Mouse (Mus musculus): Measurements from ENCODE around the gene 1110017D15Rik. TPM values are rescaled to one million over a fixed set of nuclear protein-coding genes. Genes with fewer than 3 reads are reported as not detected.
"Not testable (repeated sequence)": the region's sequence is repeated elsewhere in the genome, so short reads cannot be mapped to it uniquely, and the experiment has no call there.

The 1110017D15Rik gene
- polyA plus RNA-seq, 1 experiment from 2014 or later: 1.2 TPM

DNA sequence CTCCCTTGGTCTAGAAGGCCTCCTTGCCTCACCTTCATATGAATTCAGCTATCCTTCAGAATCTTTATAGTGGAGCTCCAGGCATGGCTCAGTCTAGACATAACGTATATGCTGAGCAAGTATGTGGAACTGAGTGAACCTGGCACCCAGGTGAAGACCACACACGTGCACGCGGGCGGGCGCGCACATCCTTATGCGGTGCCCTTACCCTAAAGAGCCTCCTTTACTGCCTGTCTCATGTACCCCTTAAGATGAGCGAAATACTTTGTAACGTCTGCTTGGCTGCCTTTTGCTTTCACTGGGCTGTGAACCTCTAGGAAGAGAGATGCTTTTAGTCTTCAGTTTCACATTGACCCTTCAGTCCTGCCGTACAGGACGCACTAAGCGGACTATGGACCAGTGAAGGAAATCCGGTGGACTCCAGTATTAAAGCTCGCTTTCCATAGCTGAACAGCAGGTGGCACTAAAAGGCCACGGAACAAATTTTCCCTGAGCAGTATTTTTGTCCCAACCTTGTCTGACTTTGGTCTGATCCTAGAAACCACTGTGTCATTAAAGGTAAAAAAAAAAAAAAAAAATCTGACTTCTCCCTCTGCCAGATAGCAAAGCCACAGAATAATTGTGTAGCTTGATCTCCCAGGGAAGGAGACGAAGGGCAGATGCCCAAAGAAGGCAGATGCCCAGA lies 48.6 kb downstream of the 1110017D15Rik start:
- Histone ChIP-seq H3K4me2 (ENCODE audit: low read depth, low read length) (no peak overlapping the region), H3K9me3 (replicated peaks; ENCODE audit: control insufficient read depth, low read length) (no peaks in the 10 kb centered on the region), H3K27ac (ENCODE audit: low read length) (no peak overlapping the region), H3K36me3 (ENCODE audit: control insufficient read depth, insufficient read depth) (no peaks in the 10 kb centered on the region), H3K4me3 (ENCODE audit: low read length) (no peak overlapping the region), H3K4me1 (ENCODE audit: control insufficient read depth, insufficient read depth, low read length) (peaks cover 16% of the 10 kb centered on the region), H3K9ac (ENCODE audit: low read length) (no peak overlapping the region), H3K27me3 (ENCODE audit: control insufficient read depth, insufficient read depth, low read length) (no peaks in the 10 kb centered on the region)
- no peak for ATAC-seq (replicated peaks; ENCODE audit: extremely low read depth, insufficient read depth, low FRiP score)
- WGBS: 53% methylated on average over 17 of the region's 17 CpGs

DNA sequence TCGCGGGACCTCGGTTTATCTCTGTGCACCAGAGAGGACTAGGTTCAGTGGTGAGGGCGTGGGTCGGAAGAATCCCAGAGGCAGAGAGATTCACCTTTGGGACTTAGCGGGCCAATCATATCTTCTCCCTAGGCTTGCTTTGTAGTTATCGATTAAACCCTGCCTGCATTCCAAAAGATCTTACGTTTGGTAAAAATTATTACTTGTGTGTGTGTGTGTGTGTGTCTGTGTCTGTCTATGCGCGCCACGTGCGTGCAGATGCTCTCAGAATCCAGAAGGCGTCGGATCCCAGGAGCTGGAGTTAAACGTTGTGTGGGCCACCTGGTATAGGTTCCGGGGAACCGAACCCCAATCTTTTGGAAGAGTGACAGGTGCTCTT lies 51.9 kb downstream of the 1110017D15Rik start:
- peak overlapping the region; percentile 54; the same call in 1 of the 2 replicates for H3K27ac ChIP-seq (ENCODE audit: low read length)
- no peaks in the 10 kb centered on the region for H3K36me3 ChIP-seq (ENCODE audit: control insufficient read depth, insufficient read depth)
- peak overlapping the region; percentile 83 for H3K9ac ChIP-seq (ENCODE audit: low read length)
- peak overlapping the region; percentile 68 for H3K4me2 ChIP-seq (ENCODE audit: low read depth, low read length)
- H3K9me3 ChIP-seq (replicated peaks; ENCODE audit: control insufficient read depth, low read length): no peaks in the 10 kb centered on the region
- ATAC-seq (replicated peaks; ENCODE audit: extremely low read depth, insufficient read depth, low FRiP score): no peak
- 7% methylated on average over 17 of the region's 17 CpGs for WGBS
- H3K4me1 ChIP-seq (ENCODE audit: control insufficient read depth, insufficient read depth, low read length): peaks cover 15% of the 10 kb centered on the region
- H3K4me3 ChIP-seq (ENCODE audit: low read length): peak overlapping the region; percentile 86
- H3K27me3 ChIP-seq (ENCODE audit: control insufficient read depth, insufficient read depth, low read length): no peaks in the 10 kb centered on the region

DNA sequence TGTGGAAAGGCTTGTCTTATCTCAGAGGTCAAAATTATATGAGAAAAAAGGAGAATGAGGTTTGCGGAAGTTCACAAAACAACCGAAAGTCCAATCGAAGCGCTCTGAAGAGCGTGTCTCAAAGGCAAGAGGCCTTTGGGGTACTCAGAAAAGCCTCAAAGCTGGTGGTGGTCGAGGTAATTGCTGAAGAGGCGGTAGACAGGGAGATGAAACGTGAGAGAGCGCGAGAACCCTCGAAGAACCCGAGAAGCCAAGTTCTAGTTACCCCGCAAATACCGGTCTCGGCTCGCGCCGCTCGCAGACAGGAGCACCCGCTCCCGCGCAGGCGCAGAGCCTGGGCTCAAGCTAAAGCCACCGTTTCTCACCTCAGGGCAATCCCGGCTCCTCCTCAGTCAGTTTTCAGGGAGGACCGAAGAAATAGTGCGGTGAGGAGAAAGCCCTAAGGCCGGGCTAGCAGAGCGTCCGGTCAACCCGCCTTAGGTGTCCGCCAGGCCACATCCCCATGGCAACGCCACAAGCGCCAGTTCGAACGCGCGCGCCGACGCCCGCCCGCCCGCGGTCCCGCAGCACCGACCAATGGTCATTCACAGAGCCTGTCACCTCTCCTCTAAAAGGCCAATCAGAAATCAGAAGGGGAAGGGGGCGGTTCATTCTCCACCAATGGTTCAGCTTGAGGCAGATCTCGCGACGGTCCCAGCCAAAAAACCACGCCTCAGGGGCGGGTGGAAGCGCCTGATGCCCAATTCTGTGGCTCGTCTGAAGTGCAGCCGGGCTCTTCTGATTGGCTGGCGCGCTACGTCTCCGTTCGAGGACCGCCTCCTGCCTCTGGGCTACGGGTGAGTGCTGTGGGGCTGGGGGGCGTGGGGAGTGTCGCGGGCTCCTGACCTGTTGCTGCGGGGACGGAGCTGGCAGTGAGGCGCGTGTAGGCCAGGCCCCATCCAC lies 52.5 kb downstream of the 1110017D15Rik start, which contains the start of the genes Kif24 and Nudt2:
Gene Kif24 (minus strand): TSS at position 543 of the 942 bp plus-strand sequence.
Gene Nudt2 (plus strand): TSS at position 807 of the 942 bp plus-strand sequence.
- Histone ChIP-seq H3K36me3 (ENCODE audit: control insufficient read depth, insufficient read depth) (no peaks in the 10 kb centered on the region), H3K4me2 (ENCODE audit: low read depth, low read length) (peak within 1 kb of the TSS; percentile 80), H3K9ac (ENCODE audit: low read length) (peak within 1 kb of the TSS; percentile 83), H3K9me3 (replicated peaks; ENCODE audit: control insufficient read depth, low read length) (no peaks in the 10 kb centered on the region), H3K4me3 (ENCODE audit: low read length) (peak within 1 kb of the TSS; percentile 86), H3K4me1 (ENCODE audit: control insufficient read depth, insufficient read depth, low read length) (peaks cover 15% of the 10 kb centered on the region), H3K27ac (ENCODE audit: low read length) (peak within 1 kb of the TSS; percentile 54; the same call in 1 of the 2 replicates), H3K27me3 (ENCODE audit: control insufficient read depth, insufficient read depth, low read length) (no peaks in the 10 kb centered on the region)
- under 1% methylated on average over 70 of the region's 70 CpGs for WGBS
- peak; percentile 98 for ATAC-seq (replicated peaks; ENCODE audit: extremely low read depth, insufficient read depth, low FRiP score)

DNA sequence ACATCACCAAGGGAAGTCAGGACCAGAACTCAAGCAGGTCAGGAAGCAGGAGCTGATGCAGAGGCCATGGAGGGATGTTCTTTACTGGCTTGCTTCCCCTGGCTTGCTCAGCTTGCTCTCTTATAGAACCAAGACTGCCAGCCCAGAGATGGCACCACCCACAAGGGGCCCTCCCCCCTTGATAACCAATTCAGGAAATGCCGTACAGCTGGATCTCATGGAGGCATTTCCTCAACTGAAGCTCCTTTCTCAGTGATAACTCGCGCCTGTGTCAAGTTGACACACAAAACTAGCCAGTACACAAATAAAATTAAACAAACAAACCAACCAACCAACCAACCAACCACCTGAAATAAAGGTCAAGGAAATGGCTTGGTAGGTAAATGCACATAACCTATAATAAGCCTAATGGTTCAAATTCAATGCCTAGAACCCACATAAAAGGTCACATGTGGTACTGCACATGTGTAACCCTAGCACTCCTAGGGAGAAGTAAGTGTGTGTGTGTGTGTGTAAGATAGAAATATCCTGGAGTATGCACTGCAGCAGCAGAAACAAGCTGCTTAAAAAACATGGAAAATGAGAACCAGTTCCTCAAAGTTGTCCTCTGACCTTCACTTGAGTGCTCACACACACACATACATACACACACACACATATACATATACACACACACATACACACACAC lies 53.9 kb downstream of the 1110017D15Rik start:
- Histone ChIP-seq H3K4me1 (ENCODE audit: control insufficient read depth, insufficient read depth, low read length) (peaks cover 11% of the 10 kb centered on the region), H3K4me2 (ENCODE audit: low read depth, low read length) (peak overlapping the region; percentile 80), H3K4me3 (ENCODE audit: low read length) (peak overlapping the region; percentile 86)
- not testable (repeated sequence) for H3K27me3 ChIP-seq (ENCODE audit: control insufficient read depth, insufficient read depth, low read length); H3K9ac ChIP-seq (ENCODE audit: low read length); ATAC-seq (replicated peaks; ENCODE audit: extremely low read depth, insufficient read depth, low FRiP score); H3K9me3 ChIP-seq (replicated peaks; ENCODE audit: control insufficient read depth, low read length); H3K27ac ChIP-seq (ENCODE audit: low read length); H3K36me3 ChIP-seq (ENCODE audit: control insufficient read depth, insufficient read depth)
- 45% methylated on average over 3 of the region's 3 CpGs for WGBS

DNA sequence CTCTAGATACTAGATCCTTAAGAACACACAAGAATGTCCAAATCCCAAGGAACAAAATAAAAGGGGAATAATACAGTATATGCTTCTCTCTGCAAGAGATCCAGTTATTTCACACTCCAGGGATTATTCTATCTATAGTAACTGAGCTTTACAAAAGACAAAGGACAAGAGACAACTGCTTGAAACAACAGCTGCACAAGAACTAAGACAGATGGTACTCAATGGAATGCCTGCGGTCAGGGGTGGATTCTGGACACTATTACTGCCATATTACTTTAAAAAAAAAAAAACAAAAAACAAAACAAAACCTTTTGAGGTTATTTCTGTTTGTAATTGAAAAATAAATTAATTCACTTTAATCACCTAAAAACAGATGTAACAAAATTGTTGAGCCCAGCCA lies 56.4 kb downstream of the 1110017D15Rik start:
- 96% methylated on average over 1 of the region's 1 CpGs for WGBS
- H3K27me3 ChIP-seq (ENCODE audit: control insufficient read depth, insufficient read depth, low read length): no peaks in the 10 kb centered on the region
- ATAC-seq (replicated peaks; ENCODE audit: extremely low read depth, insufficient read depth, low FRiP score): no peak
- H3K9me3 ChIP-seq (replicated peaks; ENCODE audit: control insufficient read depth, low read length): no peaks in the 10 kb centered on the region
- H3K4me3 ChIP-seq (ENCODE audit: low read length): no peak overlapping the region
- H3K36me3 ChIP-seq (ENCODE audit: control insufficient read depth, insufficient read depth): no peaks in the 10 kb centered on the region
- no peak overlapping the region for H3K4me2 ChIP-seq (ENCODE audit: low read depth, low read length)
- H3K27ac ChIP-seq (ENCODE audit: low read length): no peak overlapping the region
- peaks cover 11% of the 10 kb centered on the region for H3K4me1 ChIP-seq (ENCODE audit: control insufficient read depth, insufficient read depth, low read length)
- H3K9ac ChIP-seq (ENCODE audit: low read length): no peak overlapping the region

Other genes starting within 250 kb of the 1110017D15Rik start
- gene Ubap2, start 242.2 kb downstream of the 1110017D15Rik start, polyA plus RNA-seq (2015; fragmentation: Nextera tagmentation; extraction: Ambion mirVana): 50.8 and 59.2 TPM in 2 replicates
- gene Dcaf12, start 202.4 kb downstream of the 1110017D15Rik start, polyA plus RNA-seq (2015; fragmentation: Nextera tagmentation; extraction: Ambion mirVana): 54.2 and 55.0 TPM in 2 replicates
- gene Ubap1, start 168.3 kb downstream of the 1110017D15Rik start, polyA plus RNA-seq (2015; fragmentation: Nextera tagmentation; extraction: Ambion mirVana): 46.7 and 48.6 TPM in 2 replicates
- 3.4 and 4.8 TPM in 2 replicates for gene Kif24, start 52.4 kb downstream of the 1110017D15Rik start, polyA plus RNA-seq (2015; fragmentation: Nextera tagmentation; extraction: Ambion mirVana)
- 41.6 and 41.7 TPM in 2 replicates for gene Nudt2, start 52.2 kb downstream of the 1110017D15Rik start, polyA plus RNA-seq (2015; fragmentation: Nextera tagmentation; extraction: Ambion mirVana)
- 3.2 and 3.4 TPM in 2 replicates for gene AI464131, start 14.3 kb downstream of the 1110017D15Rik start, polyA plus RNA-seq (2015; fragmentation: Nextera tagmentation; extraction: Ambion mirVana)
- gene Fam219a, start 52.2 kb upstream of the 1110017D15Rik start, polyA plus RNA-seq (2015; fragmentation: Nextera tagmentation; extraction: Ambion mirVana): 1.5 and 2.4 TPM in 2 replicates
- 2.6 and 3.6 TPM in 2 replicates for gene Dnaic1, start 52.4 kb upstream of the 1110017D15Rik start, polyA plus RNA-seq (2015; fragmentation: Nextera tagmentation; extraction: Ambion mirVana)
- 4.7 and 5.6 TPM in 2 replicates for gene Enho, start 123.0 kb upstream of the 1110017D15Rik start, polyA plus RNA-seq (2015; fragmentation: Nextera tagmentation; extraction: Ambion mirVana)
- gene Cntfr, start 179.8 kb upstream of the 1110017D15Rik start, polyA plus RNA-seq (2015; fragmentation: Nextera tagmentation; extraction: Ambion mirVana): 1.5 and 2.0 TPM in 2 replicates
- 134 and 142 TPM in 2 replicates for gene Il11ra1, start 182.7 kb upstream of the 1110017D15Rik start, polyA plus RNA-seq (2015; fragmentation: Nextera tagmentation; extraction: Ambion mirVana)
- gene Rpp25l, start 196.2 kb upstream of the 1110017D15Rik start, polyA plus RNA-seq (2015; fragmentation: Nextera tagmentation; extraction: Ambion mirVana): 46.1 and 48.4 TPM in 2 replicates
- gene Dctn3, start 205.8 kb upstream of the 1110017D15Rik start, polyA plus RNA-seq (2015; fragmentation: Nextera tagmentation; extraction: Ambion mirVana): 137 and 141 TPM in 2 replicates
- gene Arid3c, start 213.8 kb upstream of the 1110017D15Rik start, polyA plus RNA-seq (2015; fragmentation: Nextera tagmentation; extraction: Ambion mirVana): not detected in 2 replicates
- 60.6 and 69.8 TPM in 2 replicates for gene Galt, start 237.9 kb upstream of the 1110017D15Rik start, polyA plus RNA-seq (2015; fragmentation: Nextera tagmentation; extraction: Ambion mirVana)
- 60.5 and 61.7 TPM in 2 replicates for gene Sigmar1, start 238.8 kb upstream of the 1110017D15Rik start, polyA plus RNA-seq (2015; fragmentation: Nextera tagmentation; extraction: Ambion mirVana)